Mouse (Mus musculus): ENCODE results near the gene Slc35b2. TPM values are rescaled to one million over a fixed set of nuclear protein-coding genes. Genes with fewer than 3 reads are reported as not detected.
A peak's percentile ranks its signal among the peaks of the same experiment; 100 is the strongest.

The Slc35b2 gene
- total RNA-seq (2022): 10 to 100 TPM; 23.1 to 27.9 (median 25.3) TPM

GRCm38 (mm10) chr17:45563655-45564530 lies at the start of gene Slc35b2:
Slc35b2 (plus strand) TSS chr17:45563874.
- DNase-seq (ENCODE audit: low spot score): peak; percentile 93

GRCm38 (mm10) chr17:45515204-45515726 lies 48.4 kb upstream of the Slc35b2 start:
- DNase-seq (ENCODE audit: low spot score): no peak

- no peak for DNase-seq (ENCODE audit: low spot score)
Observed at GRCm38 (mm10) chr17:45515806-45516205, 47.9 kb upstream of the Slc35b2 start.

GRCm38 (mm10) chr17:45516488-45516887 lies 47.2 kb upstream of the Slc35b2 start:
- peak; percentile 76 for DNase-seq (ENCODE audit: low spot score)

- no peak for DNase-seq (ENCODE audit: low spot score)
Observed at GRCm38 (mm10) chr17:45517135-45517534, 46.5 kb upstream of the Slc35b2 start.

GRCm38 (mm10) chr17:45517549-45518215 lies 46.0 kb upstream of the Slc35b2 start:
- DNase-seq (ENCODE audit: low spot score): no peak

- no peak for DNase-seq (ENCODE audit: low spot score)
Observed at GRCm38 (mm10) chr17:45518766-45519475, 44.8 kb upstream of the Slc35b2 start.

GRCm38 (mm10) chr17:45520136-45520535 lies 43.5 kb upstream of the Slc35b2 start:
- DNase-seq (ENCODE audit: low spot score): no peak

- no peak for DNase-seq (ENCODE audit: low spot score)
Observed at GRCm38 (mm10) chr17:45523263-45523662, 40.4 kb upstream of the Slc35b2 start, which contains the start of gene Tcte1. Tcte1 (plus strand) TSS chr17:45523434.

- no peak for DNase-seq (ENCODE audit: low spot score)
Observed at GRCm38 (mm10) chr17:45524961-45525360, 38.7 kb upstream of the Slc35b2 start.

- DNase-seq (ENCODE audit: low spot score): no peak
Observed at GRCm38 (mm10) chr17:45526571-45526970, 37.1 kb upstream of the Slc35b2 start.

GRCm38 (mm10) chr17:45530346-45530782 lies 33.3 kb upstream of the Slc35b2 start:
- DNase-seq (ENCODE audit: low spot score): no peak

- DNase-seq (ENCODE audit: low spot score): no peak
Observed at GRCm38 (mm10) chr17:45532896-45533295, 30.8 kb upstream of the Slc35b2 start.

- no peak for DNase-seq (ENCODE audit: low spot score)
Observed at GRCm38 (mm10) chr17:45536264-45536663, 27.4 kb upstream of the Slc35b2 start.

- no peak for DNase-seq (ENCODE audit: low spot score)
Observed at GRCm38 (mm10) chr17:45538394-45538793, 25.3 kb upstream of the Slc35b2 start.

GRCm38 (mm10) chr17:45539664-45540063 lies 24.0 kb upstream of the Slc35b2 start:
- DNase-seq (ENCODE audit: low spot score): no peak

- no peak for DNase-seq (ENCODE audit: low spot score)
Observed at GRCm38 (mm10) chr17:45542129-45542528, 21.5 kb upstream of the Slc35b2 start.

GRCm38 (mm10) chr17:45542705-45543104 lies 21.0 kb upstream of the Slc35b2 start:
- no peak for DNase-seq (ENCODE audit: low spot score)

- no peak for DNase-seq (ENCODE audit: low spot score)
Observed at GRCm38 (mm10) chr17:45543115-45543514, 20.6 kb upstream of the Slc35b2 start.

GRCm38 (mm10) chr17:45544001-45544872 lies 19.4 kb upstream of the Slc35b2 start:
- no peak for DNase-seq (ENCODE audit: low spot score)

- DNase-seq (ENCODE audit: low spot score): no peak
Observed at GRCm38 (mm10) chr17:45544873-45545277, 18.8 kb upstream of the Slc35b2 start.
